ENCODE assay signal across 8 mouse cellular contexts in genomic region chr7:91457207-91457606, GRCm38 (mm10).
DNase-seq lines count a peak whose midpoint lies in the region; ATAC-seq and TF ChIP-seq lines count a peak whose summit lies in the region.

No protein-coding gene starts in this region.

- 2% methylated on average over 1 of the region's 1 CpGs for WGBS in cerebellum, adult 2 months
- 3% methylated on average over 1 of the region's 1 CpGs for WGBS in kidney, embryonic 15.5 days
- 0% methylated on average over 1 of the region's 1 CpGs for WGBS in liver, adult 2 months
- WGBS in neural tube, embryonic 11.5 days, result 0% methylated on average over 1 of the region's 1 CpGs

- no peak overlapping the region for H3K27ac ChIP-seq in MEL (ENCODE audit: control insufficient read depth, low read depth, low read length)
- H3K27ac ChIP-seq in cerebellum, adult 2 months (ENCODE audit: insufficient read depth, low read length), result no peak overlapping the region
- no peak overlapping the region for H3K27ac ChIP-seq in kidney, embryonic 15.5 days
- no peak overlapping the region for H3K27ac ChIP-seq in liver, adult 2 months (replicated peaks; ENCODE audit: insufficient read depth, low read depth, low read length)
- H3K27ac ChIP-seq in neural tube, embryonic 11.5 days (ENCODE audit: low read depth, low read length), result no peak overlapping the region

- H3K27me3 ChIP-seq in MEL (ENCODE audit: control insufficient read depth in 1 of 2, insufficient read depth in 2 of 2, low read length in 2 of 2), result no peaks in the 10 kb centered on the region
- H3K27me3 ChIP-seq in cerebellum, adult 2 months (ENCODE audit: control insufficient read depth, insufficient read depth, low read length), result no peaks in the 10 kb centered on the region
- H3K27me3 ChIP-seq in kidney, embryonic 15.5 days, result no peaks in the 10 kb centered on the region
- H3K27me3 ChIP-seq in liver, adult 2 months (ENCODE audit: control insufficient read depth, insufficient read depth, low read length), result no peaks in the 10 kb centered on the region
- H3K27me3 ChIP-seq in neural tube, embryonic 11.5 days (ENCODE audit: control insufficient read depth, insufficient read depth, low read length), result no peaks in the 10 kb centered on the region

- no peaks in the 10 kb centered on the region for H3K36me3 ChIP-seq in MEL (ENCODE audit: control insufficient read depth in 1 of 2, insufficient read depth in 2 of 2, low read length in 2 of 2)
- no peaks in the 10 kb centered on the region for H3K36me3 ChIP-seq in kidney, embryonic 15.5 days
- H3K36me3 ChIP-seq in liver, adult 2 months (ENCODE audit: control insufficient read depth, insufficient read depth, low read length), result no peaks in the 10 kb centered on the region
- H3K36me3 ChIP-seq in neural tube, embryonic 11.5 days (ENCODE audit: control insufficient read depth, insufficient read depth, low read length), result no peaks in the 10 kb centered on the region

- H3K9me3 ChIP-seq in MEL (replicated peaks; ENCODE audit: insufficient read depth, low read length), result no peaks in the 10 kb centered on the region
- no peaks in the 10 kb centered on the region for H3K9me3 ChIP-seq in kidney, embryonic 15.5 days (replicated peaks)
- no peaks in the 10 kb centered on the region for H3K9me3 ChIP-seq in neural tube, embryonic 11.5 days (ENCODE audit: control insufficient read depth, low read length)

- ATAC-seq in frontal cortex, adult (ENCODE audit: low TSS enrichment), result peak; percentile 73
- ATAC-seq in kidney, embryonic 15.5 days (replicated peaks; ENCODE audit: low FRiP score), result 0 out of 2 replicates have a peak, but pooled peaks have one; percentile 33
- peak; percentile 71 for ATAC-seq in neural tube, embryonic 11.5 days (ENCODE audit: insufficient read depth, low FRiP score, low TSS enrichment)
- no peak for ATAC-seq in erythroblast, adult 5-6 weeks (replicated peaks; ENCODE audit: low FRiP score, poor library complexity, severe bottlenecking)

- TF ChIP-seq EP300 in MEL (IDR thresholded peaks at IDR 0.05; ENCODE audit: low read depth in 1 of 2, low read length in 2 of 2), result no peak

- H3K4me3 ChIP-seq in MEL (ENCODE audit: control insufficient read depth in 1 of 2, insufficient read depth in 1 of 2, low read depth in 2 of 2, low read length in 2 of 2), result no peak overlapping the region
- no peak overlapping the region for H3K4me3 ChIP-seq in cerebellum, adult 2 months (replicated peaks; ENCODE audit: insufficient read depth, low read depth, low read length)
- H3K4me3 ChIP-seq in kidney, embryonic 15.5 days (replicated peaks), result no peak overlapping the region
- no peak overlapping the region for H3K4me3 ChIP-seq in liver, adult 2 months (ENCODE audit: insufficient read depth, low read depth, low read length)
- H3K4me3 ChIP-seq in neural tube, embryonic 11.5 days (ENCODE audit: low read depth, low read length), result no peak overlapping the region

- no peak overlapping the region for H3K9ac ChIP-seq in MEL (ENCODE audit: control insufficient read depth, low read depth, low read length, poor library complexity, severe bottlenecking)
- H3K9ac ChIP-seq in kidney, embryonic 15.5 days, result no peak overlapping the region
- no peak overlapping the region for H3K9ac ChIP-seq in liver, adult 2 months (ENCODE audit: low read depth, low read length)
- no peak overlapping the region for H3K9ac ChIP-seq in neural tube, embryonic 11.5 days (ENCODE audit: low read length)

- DNase-seq in 3T3-L1 (ENCODE audit: low read depth, low spot score) (peak; percentile 92), MEL (ENCODE audit: low read depth, low spot score) (peak; percentile 67)
- DNase-seq in cerebellum, adult 2 months, result peak; percentile 54 to 70
- DNase-seq in liver, adult 2 months (ENCODE audit: extremely low read depth, low read depth, low spot score), result peak; percentile 56
- DNase-seq in neural tube, embryonic 11.5 days (ENCODE audit: low spot score), result peak; percentile 49

- TF ChIP-seq RAD21 in MEL (IDR thresholded peaks at IDR 0.05; ENCODE audit: low read depth, low read length), result peak; percentile 75

- no peaks in the 10 kb centered on the region for H3K4me1 ChIP-seq in MEL (ENCODE audit: control insufficient read depth in 1 of 2, insufficient read depth in 2 of 2, low read length in 2 of 2)
- no peaks in the 10 kb centered on the region for H3K4me1 ChIP-seq in cerebellum, adult 2 months (ENCODE audit: control insufficient read depth, insufficient read depth, low read length)
- no peaks in the 10 kb centered on the region for H3K4me1 ChIP-seq in kidney, embryonic 15.5 days
- no peaks in the 10 kb centered on the region for H3K4me1 ChIP-seq in liver, adult 2 months (ENCODE audit: control insufficient read depth, insufficient read depth, low read length)
- no peaks in the 10 kb centered on the region for H3K4me1 ChIP-seq in neural tube, embryonic 11.5 days (ENCODE audit: control insufficient read depth, insufficient read depth, low read length)

- H3K79me2 ChIP-seq in MEL (ENCODE audit: control insufficient read depth, insufficient read depth, low read length, poor library complexity), result no peaks in the 10 kb centered on the region
- H3K79me2 ChIP-seq in liver, adult 2 months (ENCODE audit: control insufficient read depth, insufficient read depth, low read length), result no peaks in the 10 kb centered on the region

- no peak for TF ChIP-seq POLR2A in MEL (IDR thresholded peaks at IDR 0.05; ENCODE audit: control insufficient read depth in 1 of 2, insufficient read depth in 1 of 2, low read depth in 1 of 2, low read length in 2 of 2, poor library complexity in 1 of 2)
- TF ChIP-seq POLR2A in cerebellum, adult 2 months (IDR thresholded peaks at IDR 0.05; ENCODE audit: borderline replicate concordance, insufficient read depth, low read length), result no peak
- no peak for TF ChIP-seq POLR2A in liver, adult 2 months (IDR thresholded peaks at IDR 0.05; ENCODE audit: extremely low read depth, insufficient read depth, low read length)

- TF ChIP-seq CTCF in MEL (IDR thresholded peaks at IDR 0.05 in 2 of 3, conservative IDR thresholded peaks at IDR 0.05 in 1 of 3; ENCODE audit: control insufficient read depth in 1 of 3, insufficient read depth in 1 of 3, low read depth in 2 of 3, low read length in 3 of 3, poor library complexity in 1 of 3, severe bottlenecking in 1 of 3), result peak; percentile 70 to 77 (median 76)
- TF ChIP-seq CTCF in cerebellum, adult 2 months (IDR thresholded peaks at IDR 0.05; ENCODE audit: borderline replicate concordance, insufficient read depth, low read depth, low read length), result peak; percentile 67
- peak; percentile 63 for TF ChIP-seq CTCF in liver, adult 2 months (IDR thresholded peaks at IDR 0.05; ENCODE audit: low read depth, low read length)

- no peak overlapping the region for H3K4me2 ChIP-seq in kidney, embryonic 15.5 days
- H3K4me2 ChIP-seq in neural tube, embryonic 11.5 days (ENCODE audit: low read depth), result no peak overlapping the region

TF ChIP-seq in MEL, 35 proteins besides CTCF, POLR2A, EP300 and RAD21:
- TF ChIP-seq MXI1 (IDR thresholded peaks at IDR 0.05; ENCODE audit: low read depth, low read length) (no peak), ZNF384 (IDR thresholded peaks at IDR 0.05; ENCODE audit: low read depth, low read length) (no peak), MYB (IDR thresholded peaks at IDR 0.05; ENCODE audit: low read depth, low read length) (no peak), ZC3H11A (IDR thresholded peaks at IDR 0.05; ENCODE audit: low read depth, low read length) (peak; percentile 33; the same call in 1 of the 2 replicates), MAZ (IDR thresholded peaks at IDR 0.05; ENCODE audit: low read depth, low read length) (no peak), CHD1 (IDR thresholded peaks at IDR 0.05; ENCODE audit: low read depth, low read length) (no peak), ZKSCAN1 (IDR thresholded peaks at IDR 0.05; ENCODE audit: low read depth, low read length) (no peak), CHD2 (IDR thresholded peaks at IDR 0.05; ENCODE audit: low read length) (no peak), USF1 (IDR thresholded peaks at IDR 0.05; ENCODE audit: low read depth, low read length) (no peak), USF2 (IDR thresholded peaks at IDR 0.05; ENCODE audit: borderline replicate concordance in 1 of 2, insufficient read depth in 1 of 2, low read depth in 1 of 2, low read length in 2 of 2) (no peak), NRF1 (IDR thresholded peaks at IDR 0.05; ENCODE audit: insufficient read depth, low read depth, low read length, poor library complexity, severe bottlenecking) (no peak), BHLHE40 (IDR thresholded peaks at IDR 0.05; ENCODE audit: borderline replicate concordance, low read depth, low read length) (no peak), MAX (IDR thresholded peaks at IDR 0.05; ENCODE audit: low read length) (no peak), MEF2A (IDR thresholded peaks at IDR 0.05; ENCODE audit: extremely low read depth, insufficient replicate concordance, low read depth, low read length, poor library complexity, severe bottlenecking) (no peak), SMC3 (IDR thresholded peaks at IDR 0.05; ENCODE audit: low read depth, low read length) (peak; percentile 75), GABPA (IDR thresholded peaks at IDR 0.05; ENCODE audit: low read depth, low read length) (no peak), UBTF (IDR thresholded peaks at IDR 0.05; ENCODE audit: borderline replicate concordance, insufficient read depth, low read depth, low read length) (no peak), ETS1 (IDR thresholded peaks at IDR 0.05; ENCODE audit: low read depth, low read length) (no peak)
